Mouse (Mus musculus) intestine, postnatal 0 days (tissue): ENCODE data around the gene Tmprss12. TPM values are rescaled to one million over a fixed set of nuclear protein-coding genes. Genes with fewer than 3 reads are reported as not detected.
"Not testable (repeated sequence)": the region's sequence is repeated elsewhere in the genome, so short reads cannot be mapped to it uniquely, and the experiment has no call there.

Experiments
- ATAC-seq: fragments of 200-750 bp; cut with Nextera tagmentation; 2 replicates; pipeline ENCODE4 v1.8.0; 2017; ENCODE audit warnings: mild to moderate bottlenecking, moderate TSS enrichment, moderate library complexity
- H3K27ac ChIP-seq: fragments of 300-500 bp; sonication (generic); 2 replicates; pipeline ENCODE4 v1.5.1; 2014; ENCODE audit warnings: mild to moderate bottlenecking, low read depth, low read length, moderate library complexity
- H3K27me3 ChIP-seq: fragments of 300-500 bp; sonication (generic); replicated peaks from 2 replicates; pipeline ENCODE4 v1.6.1; 2014; ENCODE audit warnings: low read length, mixed read lengths; ENCODE audit not compliant: control insufficient read depth, insufficient read depth
- H3K36me3 ChIP-seq: fragments of 300-500 bp; sonication (generic); 2 replicates; pipeline ENCODE4 v1.6.1; 2014; ENCODE audit warnings: mild to moderate bottlenecking, moderate library complexity; ENCODE audit not compliant: control insufficient read depth, insufficient read depth
- H3K4me1 ChIP-seq: fragments of 300-500 bp; sonication (generic); replicated peaks from 2 replicates; pipeline ENCODE4 v1.6.1; 2014; ENCODE audit warnings: antibody characterized with exemption, low read length, mixed read lengths; ENCODE audit not compliant: control insufficient read depth, insufficient read depth
- H3K4me2 ChIP-seq: fragments of 300-500 bp; sonication (generic); replicated peaks from 2 replicates; pipeline ENCODE4 v1.6.1; 2014; ENCODE audit warnings: low read depth, mild to moderate bottlenecking, moderate library complexity
- H3K4me3 ChIP-seq: fragments of 300-500 bp; sonication (generic); 2 replicates; pipeline ENCODE4 v1.5.1; 2014; ENCODE audit warnings: low read depth, low read length
- H3K9ac ChIP-seq: fragments of 300-500 bp; sonication (generic); 2 replicates; pipeline ENCODE4 v1.6.1; 2014; ENCODE audit warnings: mild to moderate bottlenecking, low read depth, low read length
- H3K9me3 ChIP-seq: fragments of 300-500 bp; sonication (generic); 2 replicates; pipeline ENCODE4 v1.6.1; 2016; ENCODE audit warnings: mixed run types; ENCODE audit not compliant: control insufficient read depth
- CTCF ChIP-seq: sonication (generic); IDR thresholded peaks from 2 replicates; pipeline ENCODE4 v1.5.1; 2016; ENCODE audit warnings: low read depth, mild to moderate bottlenecking, control low read depth, antibody characterized with exemption, moderate library complexity
- WGBS: fragments of 180-500 bp; shearing (Covaris S2); extraction: QIAGEN DNeasy Blood & Tissue Kit; methylation state at CpG from one replicate; pipeline ENCODE4 v1.1.7; 2014; 5-methylcytosine and 5-hydroxymethylcytosine counted together
- polyA plus RNA-seq: library from polyadenylated mRNA; unstranded; fragments of >200 nt; fragmentation: Nextera tagmentation; extraction: Ambion mirVana; gene quantifications from 2 replicates; pipeline ENCODE4 v1.2.1, GENCODE M21; 2015

Gene Tmprss12
- polyA plus RNA-seq, 1 experiment from 2014 or later = not detected

DNA sequence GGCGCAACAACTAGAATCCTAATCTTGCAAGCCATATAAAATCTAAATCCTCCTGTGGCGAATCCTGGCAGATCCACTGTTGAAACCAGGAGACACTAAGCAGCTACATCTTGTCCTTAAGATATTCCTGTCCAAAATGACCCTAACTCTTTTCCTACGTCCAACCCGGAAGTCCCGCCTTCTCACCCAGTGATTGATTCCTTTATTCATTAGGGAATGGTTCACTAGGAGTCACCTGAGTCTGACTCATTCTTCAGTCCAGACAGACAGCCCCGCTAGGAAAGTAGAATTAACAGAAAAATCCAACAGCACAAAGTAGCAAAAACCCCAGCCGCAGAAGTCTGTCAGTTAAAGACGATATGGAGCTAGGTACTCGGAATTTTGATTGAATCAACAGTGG, 33.3 kb upstream of the Tmprss12 start:
- WGBS = 86% methylated on average over 9 of the region's 9 CpGs
- peaks cover 74% of the 10 kb centered on the region for H3K36me3 ChIP-seq

DNA sequence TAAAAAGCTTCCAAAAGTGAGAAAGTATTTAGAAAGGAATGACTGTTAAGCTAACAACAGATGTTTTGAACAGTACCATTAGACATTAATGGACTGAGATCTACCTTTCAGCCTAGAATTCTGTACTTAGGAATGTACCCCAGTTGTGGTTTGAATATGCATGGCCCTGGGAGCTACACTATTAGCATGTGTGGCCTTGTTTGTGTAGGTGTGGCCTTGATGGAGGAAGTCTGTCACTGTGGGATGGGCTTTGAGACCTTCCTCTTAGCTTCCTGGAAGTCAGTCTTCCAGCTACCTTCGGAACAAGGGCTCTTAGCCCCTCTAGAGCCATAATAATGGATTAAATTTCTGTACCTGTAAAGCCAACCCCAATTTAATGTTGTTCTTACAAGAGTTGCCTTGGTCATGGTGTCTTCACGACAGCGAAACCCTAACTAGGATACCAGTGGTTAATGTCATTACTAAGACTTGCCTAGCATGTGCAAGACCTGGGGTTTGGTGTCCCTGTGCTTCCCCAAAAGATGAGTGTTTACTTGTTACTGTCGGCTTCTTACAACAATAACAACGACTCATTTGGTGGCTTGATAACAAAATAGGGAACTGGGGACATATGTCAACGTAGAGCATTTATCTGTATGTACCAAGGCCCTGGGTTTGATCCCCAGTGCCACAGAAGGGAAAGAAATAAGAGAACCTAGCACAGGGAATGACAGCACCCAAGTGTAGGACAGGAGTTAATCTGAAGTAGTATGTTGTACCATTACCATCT, 31.8 kb upstream of the Tmprss12 start:
- no peaks in the 10 kb centered on the region for H3K9me3 ChIP-seq
- no peak overlapping the region for H3K27ac ChIP-seq
- H3K27me3 ChIP-seq = no peaks in the 10 kb centered on the region
- H3K36me3 ChIP-seq = peaks cover 76% of the 10 kb centered on the region
- no peak overlapping the region for H3K9ac ChIP-seq
- TF ChIP-seq CTCF = no peak
- WGBS = 91% methylated on average over 6 of the region's 6 CpGs
- H3K4me1 ChIP-seq = no peaks in the 10 kb centered on the region
- no peak for ATAC-seq
- H3K4me3 ChIP-seq = no peak overlapping the region
- H3K4me2 ChIP-seq = no peak overlapping the region

More for the DNA sequence above, 33.3 kb upstream of the Tmprss12 start:
- no peak for ATAC-seq
- no peaks in the 10 kb centered on the region for H3K9me3 ChIP-seq
- no peak overlapping the region for H3K4me3 ChIP-seq
- TF ChIP-seq CTCF = no peak
- no peak overlapping the region for H3K9ac ChIP-seq
- H3K27me3 ChIP-seq = no peaks in the 10 kb centered on the region
- no peak overlapping the region for H3K4me2 ChIP-seq
- no peaks in the 10 kb centered on the region for H3K4me1 ChIP-seq
- H3K27ac ChIP-seq = no peak overlapping the region

DNA sequence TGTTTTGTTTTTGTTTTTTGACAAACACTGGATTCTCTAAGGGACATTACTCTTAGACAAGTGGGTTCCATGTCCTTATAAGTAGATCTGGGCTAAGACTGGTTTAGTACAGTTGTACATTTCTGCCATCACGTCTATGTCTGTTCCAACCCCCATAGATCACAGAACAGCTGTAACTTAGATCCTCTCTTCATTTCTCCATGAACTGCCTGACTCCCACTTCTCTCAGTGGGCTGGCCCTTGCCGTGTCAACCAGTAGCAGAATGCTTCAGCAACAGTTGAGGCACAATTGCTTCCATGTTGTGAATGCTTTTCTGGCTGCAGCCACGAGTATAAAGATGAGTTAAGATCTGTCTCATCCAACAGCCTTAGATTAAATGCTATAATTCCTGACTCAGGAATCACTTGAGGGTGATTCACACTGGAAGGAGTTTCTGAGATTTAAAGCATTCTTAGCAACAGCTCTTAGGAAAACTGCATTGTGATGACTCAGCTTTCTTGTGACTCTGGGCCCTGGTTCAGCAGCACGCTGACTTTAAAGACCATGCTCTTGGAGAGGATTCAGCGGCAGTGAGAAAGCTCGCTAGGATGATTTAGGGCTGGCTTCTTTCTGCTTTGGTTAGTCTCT, 29.4 kb upstream of the Tmprss12 start:
- Histone ChIP-seq H3K27ac (no peak overlapping the region), H3K4me1 (no peaks in the 10 kb centered on the region), H3K36me3 (peaks cover 81% of the 10 kb centered on the region), H3K27me3 (no peaks in the 10 kb centered on the region), H3K4me2 (no peak overlapping the region), H3K9me3 (no peaks in the 10 kb centered on the region), H3K9ac (no peak overlapping the region), H3K4me3 (no peak overlapping the region)
- ATAC-seq = no peak
- no peak for TF ChIP-seq CTCF
- WGBS = 81% methylated on average over 6 of the region's 6 CpGs

DNA sequence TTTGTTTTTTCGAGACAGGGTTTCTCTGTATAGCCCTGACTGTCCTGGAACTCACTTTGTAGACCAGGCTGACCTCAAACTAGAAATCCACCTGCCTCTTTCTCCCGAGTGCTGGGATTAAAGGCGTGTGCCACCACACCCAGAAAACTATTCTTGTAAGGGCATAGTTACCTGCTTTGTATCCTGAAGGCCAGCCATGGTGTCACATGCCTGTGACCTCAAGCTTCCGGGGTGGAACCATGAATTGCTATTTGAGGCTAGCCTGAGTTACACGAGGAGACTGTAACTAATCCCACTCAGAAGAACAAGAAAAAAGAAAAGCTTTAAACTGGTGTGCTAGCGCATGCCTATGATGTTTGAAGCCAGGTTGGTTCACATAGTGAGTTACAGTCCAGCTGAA, 24.3 kb upstream of the Tmprss12 start:
- no peak for ATAC-seq
- H3K4me2 ChIP-seq = no peak overlapping the region
- H3K27me3 ChIP-seq = no peaks in the 10 kb centered on the region
- H3K4me1 ChIP-seq = no peaks in the 10 kb centered on the region
- H3K9me3 ChIP-seq = no peaks in the 10 kb centered on the region
- H3K36me3 ChIP-seq = peaks cover 81% of the 10 kb centered on the region
- H3K27ac ChIP-seq = no peak overlapping the region
- TF ChIP-seq CTCF = no peak
- no peak overlapping the region for H3K9ac ChIP-seq
- H3K4me3 ChIP-seq = no peak overlapping the region
- WGBS = 75% methylated on average over 6 of the region's 6 CpGs

DNA sequence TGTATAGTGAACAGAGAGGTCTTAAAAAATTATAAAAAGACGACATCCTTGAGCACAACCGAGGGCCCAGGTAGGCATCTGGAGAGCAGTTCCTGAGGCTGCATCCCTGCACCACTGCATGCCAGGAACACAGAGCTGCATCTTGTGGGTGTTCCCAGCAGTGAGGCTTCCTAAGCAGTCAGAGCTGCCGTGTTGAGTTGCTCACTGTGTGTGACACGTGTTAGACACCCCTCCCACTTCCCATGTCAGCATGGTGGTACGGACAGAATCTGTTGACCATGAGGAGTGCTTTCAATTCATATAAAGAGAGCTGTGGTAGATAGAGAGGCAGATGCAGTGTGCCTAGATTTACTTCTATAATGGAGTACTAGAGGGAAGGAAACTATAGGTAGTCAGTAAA, 23.3 kb upstream of the Tmprss12 start:
- no peaks in the 10 kb centered on the region for H3K9me3 ChIP-seq
- no peak overlapping the region for H3K4me3 ChIP-seq
- no peak overlapping the region for H3K4me2 ChIP-seq
- H3K27ac ChIP-seq = no peak overlapping the region
- no peaks in the 10 kb centered on the region for H3K4me1 ChIP-seq
- WGBS = 85% methylated on average over 5 of the region's 5 CpGs
- peaks cover 76% of the 10 kb centered on the region for H3K36me3 ChIP-seq
- H3K9ac ChIP-seq = no peak overlapping the region
- ATAC-seq = no peak
- TF ChIP-seq CTCF = no peak
- H3K27me3 ChIP-seq = no peaks in the 10 kb centered on the region

DNA sequence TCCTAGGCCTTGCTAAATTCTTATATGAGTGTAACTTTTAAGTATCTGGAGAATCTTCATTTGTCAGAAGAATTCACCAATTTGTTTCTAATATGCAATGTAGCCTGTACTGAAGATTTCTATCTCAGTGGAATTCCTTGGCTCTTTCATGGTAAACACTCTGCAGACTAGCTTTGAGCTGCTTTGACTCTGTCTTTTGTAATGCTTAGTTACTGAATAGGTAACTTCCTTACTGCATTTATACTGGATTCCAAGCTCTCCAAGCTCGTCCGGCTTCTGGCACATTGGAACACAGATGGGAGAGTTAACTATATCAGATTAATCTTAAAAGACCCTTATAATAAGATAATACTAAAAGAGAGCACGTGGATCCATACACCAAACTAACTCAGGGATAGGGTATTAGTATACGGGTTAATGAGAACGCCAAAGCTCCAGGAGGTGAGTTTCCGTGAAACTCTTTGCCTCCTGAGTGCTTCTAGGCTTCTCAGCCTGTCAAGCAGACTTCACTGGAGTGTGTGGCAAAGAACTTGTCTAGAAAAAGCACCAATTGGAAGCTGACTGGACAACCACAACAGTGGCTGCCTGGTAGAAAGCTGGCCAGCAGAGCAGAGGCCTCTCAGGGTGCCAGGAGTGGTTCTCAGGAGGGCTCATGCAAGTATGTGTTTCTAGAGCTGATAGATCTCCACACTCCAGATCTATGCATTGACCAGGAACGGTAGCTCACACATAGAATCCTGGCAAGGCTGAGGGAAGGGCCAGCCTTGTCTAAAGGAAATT, 21.8 kb upstream of the Tmprss12 start:
- ATAC-seq = no peak
- 93% methylated on average over 7 of the region's 7 CpGs for WGBS
- H3K4me1 ChIP-seq = no peaks in the 10 kb centered on the region
- no peak overlapping the region for H3K4me2 ChIP-seq
- H3K9ac ChIP-seq = no peak overlapping the region
- no peaks in the 10 kb centered on the region for H3K9me3 ChIP-seq
- no peak overlapping the region for H3K4me3 ChIP-seq
- peaks cover 63% of the 10 kb centered on the region for H3K36me3 ChIP-seq
- no peaks in the 10 kb centered on the region for H3K27me3 ChIP-seq
- H3K27ac ChIP-seq = no peak overlapping the region
- TF ChIP-seq CTCF = no peak

DNA sequence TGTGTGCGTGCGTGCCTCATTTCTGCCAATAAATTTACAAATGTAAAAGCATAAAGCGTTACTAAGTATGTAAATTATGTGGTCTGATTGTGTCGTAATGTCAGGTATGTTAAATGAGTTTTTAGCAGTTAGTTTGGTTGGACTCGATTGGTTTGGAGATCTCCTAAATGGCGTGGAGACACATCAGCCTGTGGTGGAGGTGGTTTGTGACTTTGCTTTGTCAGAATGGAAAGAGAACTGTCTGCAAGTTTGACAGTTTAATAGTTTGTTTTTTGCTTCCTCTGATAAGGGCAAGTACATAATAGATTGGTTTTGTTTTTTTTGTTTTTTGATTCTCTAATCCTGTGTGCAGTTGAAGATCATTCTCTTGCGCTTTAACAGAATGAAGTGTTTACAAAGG, 20.3 kb upstream of the Tmprss12 start:
- not testable (repeated sequence) for H3K4me2 ChIP-seq, H3K9me3 ChIP-seq, H3K9ac ChIP-seq, ATAC-seq, H3K27ac ChIP-seq, H3K4me1 ChIP-seq, H3K27me3 ChIP-seq, H3K4me3 ChIP-seq
- 88% methylated on average over 6 of the region's 7 CpGs for WGBS
- peaks cover 47% of the 10 kb centered on the region for H3K36me3 ChIP-seq
